ENCODE assay signal across 29 mouse cellular contexts in the genomic region with DNA sequence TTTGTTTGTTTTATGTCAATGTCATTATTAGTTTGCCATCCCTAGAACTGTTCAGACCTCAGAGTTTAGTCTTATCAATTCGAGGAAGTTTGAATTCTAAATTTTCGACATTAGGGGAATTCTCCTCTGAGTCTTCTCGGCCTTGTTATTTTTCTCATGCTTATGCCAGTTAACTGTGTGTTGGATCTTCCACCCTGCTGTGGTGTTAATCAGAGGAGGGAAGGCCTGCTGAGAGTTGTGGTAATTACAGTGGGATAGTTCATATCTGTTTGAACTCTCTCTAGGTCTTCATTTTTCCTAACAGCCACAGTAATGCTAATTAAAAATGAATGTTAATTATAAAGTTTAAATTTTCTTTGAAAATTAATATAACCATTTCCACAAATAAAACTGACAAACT.
DNase-seq lines count a peak whose midpoint lies in the region; ATAC-seq and TF ChIP-seq lines count a peak whose summit lies in the region.
"Had no signal": no experiment of that assay in that cellular context is flagged by ENCODE, and none has a peak within 500 bp of the region (broad histone marks: within the 10 kb centered on the region; RNA-seq: fewer than 3 reads in every experiment).

No protein-coding gene starts in this region.

- H3K4me1 ChIP-seq in forebrain, embryonic 14.5 days (ENCODE audit: control insufficient read depth, insufficient read depth, low read length), result no peaks in the 10 kb centered on the region
- no peaks in the 10 kb centered on the region for H3K4me1 ChIP-seq in forebrain, embryonic 13.5 days
- no peaks in the 10 kb centered on the region for H3K4me1 ChIP-seq in hindbrain, postnatal 0 days (ENCODE audit: insufficient read depth, low read length)
- no peaks in the 10 kb centered on the region for H3K4me1 ChIP-seq in hindbrain, embryonic 13.5 days (replicated peaks)
- H3K4me1 ChIP-seq: embryonic facial prominence, embryonic 10.5 days; embryonic facial prominence, embryonic 13.5 days; forebrain, embryonic 12.5 days; heart, embryonic 10.5 days; heart, embryonic 13.5 days; hindbrain, embryonic 15.5 days; intestine, embryonic 15.5 days had no signal

- H3K27me3 ChIP-seq in forebrain, embryonic 14.5 days (replicated peaks; ENCODE audit: control insufficient read depth, insufficient read depth, low read length), result no peaks in the 10 kb centered on the region
- H3K27me3 ChIP-seq in forebrain, embryonic 13.5 days, result no peaks in the 10 kb centered on the region
- H3K27me3 ChIP-seq in hindbrain, postnatal 0 days (ENCODE audit: insufficient read depth, low read length), result no peaks in the 10 kb centered on the region
- H3K27me3 ChIP-seq in hindbrain, embryonic 13.5 days, result no peaks in the 10 kb centered on the region
- H3K27me3 ChIP-seq: embryonic facial prominence, embryonic 13.5 days; forebrain, embryonic 12.5 days; heart, embryonic 13.5 days; hindbrain, embryonic 15.5 days; intestine, embryonic 15.5 days had no signal

- H3K4me2 ChIP-seq in forebrain, embryonic 14.5 days (ENCODE audit: low read length), result no peak overlapping the region
- no peak overlapping the region for H3K4me2 ChIP-seq in forebrain, embryonic 13.5 days
- H3K4me2 ChIP-seq in hindbrain, postnatal 0 days (ENCODE audit: low read depth, low read length), result no peak overlapping the region
- no peak overlapping the region for H3K4me2 ChIP-seq in hindbrain, embryonic 13.5 days
- H3K4me2 ChIP-seq: embryonic facial prominence, embryonic 13.5 days; forebrain, embryonic 12.5 days; heart, embryonic 13.5 days; hindbrain, embryonic 15.5 days; intestine, embryonic 15.5 days had no signal

- 39% methylated on average over 3 of the region's 3 CpGs for WGBS in forebrain, embryonic 14.5 days
- WGBS in forebrain, embryonic 13.5 days, result 44% methylated on average over 3 of the region's 3 CpGs
- WGBS in hindbrain, postnatal 0 days, result 40% methylated on average over 3 of the region's 3 CpGs
- WGBS in hindbrain, embryonic 13.5 days, result 58% methylated on average over 3 of the region's 3 CpGs

- no peak overlapping the region for H3K4me3 ChIP-seq in forebrain, embryonic 14.5 days (ENCODE audit: low read depth, low read length)
- H3K4me3 ChIP-seq in forebrain, embryonic 13.5 days, result no peak overlapping the region
- H3K4me3 ChIP-seq in hindbrain, postnatal 0 days (ENCODE audit: low read length), result no peak overlapping the region
- H3K4me3 ChIP-seq in hindbrain, embryonic 13.5 days, result no peak overlapping the region
- H3K4me3 ChIP-seq: embryonic facial prominence, embryonic 10.5 days; embryonic facial prominence, embryonic 13.5 days; erythroblast, embryonic 14.5 days; forebrain, embryonic 12.5 days; heart, adult 2 months; heart, embryonic 10.5 days; heart, embryonic 13.5 days; hindbrain, embryonic 15.5 days; intestine, embryonic 15.5 days had no signal

- no peak for ATAC-seq in forebrain, embryonic 14.5 days
- no peak for ATAC-seq in forebrain, embryonic 13.5 days
- no peak for ATAC-seq in hindbrain, postnatal 0 days
- ATAC-seq in hindbrain, embryonic 13.5 days (ENCODE audit: low FRiP score), result no peak
- ATAC-seq: activated CD4-positive, CD25-positive, alpha-beta regulatory T cell, adult 4 months; CD4-positive, CD25-positive, alpha-beta regulatory T cell, adult 4 months; forebrain, postnatal 0 days; intestine, embryonic 15.5 days had no signal

- TF ChIP-seq POLR2A in brain, embryonic 14.5 days (IDR thresholded peaks at IDR 0.05; ENCODE audit: borderline replicate concordance, extremely low read depth, insufficient read depth, insufficient read length, poor library complexity, severe bottlenecking), result no peak

- H3K9me3 ChIP-seq in forebrain, embryonic 14.5 days (replicated peaks; ENCODE audit: control insufficient read depth, low read length), result no peaks in the 10 kb centered on the region
- H3K9me3 ChIP-seq in forebrain, embryonic 13.5 days (replicated peaks), result no peaks in the 10 kb centered on the region
- H3K9me3 ChIP-seq in hindbrain, postnatal 0 days (ENCODE audit: low read length), result no peaks in the 10 kb centered on the region
- no peaks in the 10 kb centered on the region for H3K9me3 ChIP-seq in hindbrain, embryonic 13.5 days
- H3K9me3 ChIP-seq: embryonic facial prominence, embryonic 10.5 days; embryonic facial prominence, embryonic 13.5 days; forebrain, embryonic 12.5 days; heart, embryonic 10.5 days; heart, embryonic 13.5 days; hindbrain, embryonic 15.5 days; intestine, embryonic 15.5 days had no signal

- H3K36me3 ChIP-seq in forebrain, embryonic 14.5 days (ENCODE audit: control insufficient read depth, insufficient read depth, low read length), result no peaks in the 10 kb centered on the region
- no peaks in the 10 kb centered on the region for H3K36me3 ChIP-seq in forebrain, embryonic 13.5 days (ENCODE audit: poor library complexity, severe bottlenecking)
- no peaks in the 10 kb centered on the region for H3K36me3 ChIP-seq in hindbrain, postnatal 0 days (ENCODE audit: insufficient read depth, low read length)
- H3K36me3 ChIP-seq in hindbrain, embryonic 13.5 days, result no peaks in the 10 kb centered on the region
- H3K36me3 ChIP-seq: embryonic facial prominence, embryonic 10.5 days; embryonic facial prominence, embryonic 13.5 days; forebrain, embryonic 12.5 days; heart, embryonic 10.5 days; heart, embryonic 13.5 days; hindbrain, embryonic 15.5 days; intestine, embryonic 15.5 days had no signal

- TF ChIP-seq CTCF in hindbrain, postnatal 0 days (IDR thresholded peaks at IDR 0.05; ENCODE audit: low read depth), result no peak
- no peak for TF ChIP-seq CTCF in brain, embryonic 14.5 days (IDR thresholded peaks at IDR 0.05; ENCODE audit: borderline replicate concordance, extremely low read depth, insufficient read depth, insufficient read length)

- H3K9ac ChIP-seq in forebrain, embryonic 14.5 days (ENCODE audit: low read length), result no peak overlapping the region
- H3K9ac ChIP-seq in forebrain, embryonic 13.5 days, result no peak overlapping the region
- no peak overlapping the region for H3K9ac ChIP-seq in hindbrain, postnatal 0 days (replicated peaks; ENCODE audit: low read length)
- no peak overlapping the region for H3K9ac ChIP-seq in hindbrain, embryonic 13.5 days
- H3K9ac ChIP-seq: embryonic facial prominence, embryonic 13.5 days; forebrain, embryonic 12.5 days; forebrain, postnatal 0 days; heart, embryonic 13.5 days; hindbrain, embryonic 15.5 days; intestine, embryonic 15.5 days had no signal

- H3K27ac ChIP-seq in forebrain, embryonic 14.5 days (ENCODE audit: low read depth, low read length), result no peak overlapping the region
- no peak overlapping the region for H3K27ac ChIP-seq in forebrain, embryonic 13.5 days
- no peak overlapping the region for H3K27ac ChIP-seq in hindbrain, postnatal 0 days
- H3K27ac ChIP-seq in hindbrain, embryonic 13.5 days, result no peak overlapping the region
- H3K27ac ChIP-seq: embryonic facial prominence, embryonic 10.5 days; embryonic facial prominence, embryonic 13.5 days; forebrain, embryonic 12.5 days; heart, adult 2 months; heart, embryonic 10.5 days; heart, embryonic 13.5 days; hindbrain, embryonic 15.5 days; intestine, embryonic 15.5 days had no signal

- DNase-seq in forebrain, embryonic 14.5 days (ENCODE audit: low spot score), result peak; percentile 4
- peak; percentile 15 for DNase-seq in hindbrain, postnatal 0 days (ENCODE audit: low spot score)
- DNase-seq in brain, adult 2 months (ENCODE audit: low read depth, low spot score), result peak; percentile 1
- DNase-seq in brain, embryonic 14.5 days (ENCODE audit: low read depth), result peak; percentile 50
- DNase-seq in frontal cortex, postnatal 36 days (ENCODE audit: low spot score in 2 of 2), result no peak
- no peak for DNase-seq in MN1 (ENCODE audit: low spot score)
- DNase-seq: adrenal gland, adult 8-10 months; adrenal gland, postnatal 25 days; cerebellum, adult 11 months; cerebellum, adult 8-10 months; cerebellum, postnatal 25 days; embryo, embryonic 11 days; forebrain, postnatal 0 days; gastrocnemius, postnatal 25 days; heart, adult 2 months; heart, postnatal 14 days; kidney, adult 11 months had no signal

Comparison
In these comparisons a context has a peak if more than half of its experiments do, and no peak if none do; other contexts are left out.
1. DNase-seq: peak in forebrain, embryonic 14.5 days (single experiment), hindbrain, postnatal 0 days (single experiment), brain, adult 2 months (single experiment) and brain, embryonic 14.5 days (single experiment); none in frontal cortex, postnatal 36 days (0 of 2) and MN1 (single experiment).